Mouse (Mus musculus) midbrain, postnatal 0 days (tissue): ENCODE measurements at regions not wholly inside any gene's neighbourhood (a gene's known extent, or its start where the extent isn't known, plus 50 kb on each side); places are given as distances from the start of the nearest gene placed in this dataset.

Source experiments
- ATAC-seq: fragments of 200-750 bp; cut with Nextera tagmentation; 2 replicates; pipeline ENCODE4 v1.8.0; 2017; ENCODE audit warnings: moderate number of reproducible peaks, mild to moderate bottlenecking, moderate TSS enrichment, moderate library complexity; ENCODE audit not compliant: low FRiP score
- DNase-seq: peaks from one replicate; pipeline ENCODE4 v3.0.0-alpha.2; 2015; ENCODE audit warnings: low spot score
- H3K27ac ChIP-seq: fragments of 300-500 bp; sonication (generic); 2 replicates; pipeline ENCODE4 v1.5.1; 2014; ENCODE audit warnings: low read depth, mild to moderate bottlenecking, low read length, mixed read lengths
- H3K27me3 ChIP-seq: fragments of 300-500 bp; sonication (generic); 2 replicates; pipeline ENCODE4 v1.6.1; 2014; ENCODE audit warnings: low read length, control low read depth, mixed read lengths; ENCODE audit not compliant: insufficient read depth
- H3K36me3 ChIP-seq: fragments of 300-500 bp; sonication (generic); 2 replicates; pipeline ENCODE4 v1.6.1; 2014; ENCODE audit warnings: low read length, control low read depth, mixed read lengths; ENCODE audit not compliant: insufficient read depth
- H3K4me1 ChIP-seq: fragments of 300-500 bp; sonication (generic); 2 replicates; pipeline ENCODE4 v1.6.1; 2014; ENCODE audit warnings: mild to moderate bottlenecking, control low read depth, antibody characterized with exemption, low read length, mixed read lengths; ENCODE audit not compliant: insufficient read depth
- H3K4me2 ChIP-seq: fragments of 300-500 bp; sonication (generic); 2 replicates; pipeline ENCODE4 v1.6.1; 2014; ENCODE audit warnings: low read depth, mild to moderate bottlenecking, low read length, mixed read lengths; ENCODE audit not compliant: poor library complexity, severe bottlenecking
- H3K4me3 ChIP-seq: fragments of 300-500 bp; sonication (generic); 2 replicates; pipeline ENCODE4 v1.5.1; 2014; ENCODE audit warnings: low read depth, mild to moderate bottlenecking, low read length, moderate library complexity
- H3K9ac ChIP-seq: fragments of 300-500 bp; sonication (generic); replicated peaks from 2 replicates; pipeline ENCODE4 v1.6.1; 2014; ENCODE audit warnings: mild to moderate bottlenecking, low read length, moderate library complexity, mixed read lengths; ENCODE audit not compliant: poor library complexity, severe bottlenecking
- H3K9me3 ChIP-seq: fragments of 300-500 bp; sonication (generic); 2 replicates; pipeline ENCODE4 v1.6.1; 2016; ENCODE audit warnings: low read length, control low read depth
- CTCF ChIP-seq: IDR thresholded peaks from 2 replicates; pipeline ENCODE4 v1.5.1; 2016; ENCODE audit warnings: antibody characterized with exemption, mild to moderate bottlenecking
- WGBS: fragments of 180-500 bp; shearing (Covaris S2); extraction: QIAGEN DNeasy Blood & Tissue Kit; methylation state at CpG from one replicate; pipeline ENCODE4 v1.1.7; 2014; 5-methylcytosine and 5-hydroxymethylcytosine counted together

GRCm38 (mm10) chr7:133328717-133329116 is 204.6 kb upstream of the Ctbp2 start:
- no peak for TF ChIP-seq CTCF
- Histone ChIP-seq H3K9ac (no peak overlapping the region), H3K4me1 (no peaks in the 10 kb centered on the region), H3K4me2 (no peak overlapping the region), H3K27ac (no peak overlapping the region), H3K4me3 (no peak overlapping the region), H3K36me3 (no peaks in the 10 kb centered on the region), H3K9me3 (no peaks in the 10 kb centered on the region), H3K27me3 (no peaks in the 10 kb centered on the region)
- no peak for DNase-seq
- WGBS: 74% methylated on average over 3 of the region's 3 CpGs
- no peak for ATAC-seq

- Histone ChIP-seq H3K9ac (no peak overlapping the region), H3K4me1 (no peaks in the 10 kb centered on the region), H3K9me3 (no peaks in the 10 kb centered on the region), H3K4me2 (no peak overlapping the region), H3K27me3 (no peaks in the 10 kb centered on the region), H3K36me3 (no peaks in the 10 kb centered on the region), H3K27ac (no peak overlapping the region), H3K4me3 (no peak overlapping the region)
- DNase-seq: no peak
- TF ChIP-seq CTCF: no peak
- ATAC-seq: no peak
- 84% methylated on average over 7 of the region's 7 CpGs for WGBS
These were observed 201.5 kb upstream of the Ctbp2 start for GRCm38 (mm10) chr7:133325548-133326190.

- WGBS: 89% methylated on average over 3 of the region's 3 CpGs
- no peak overlapping the region for H3K27ac ChIP-seq
- no peaks in the 10 kb centered on the region for H3K36me3 ChIP-seq
- no peak overlapping the region for H3K9ac ChIP-seq
- H3K4me3 ChIP-seq: no peak overlapping the region
- H3K4me2 ChIP-seq: no peak overlapping the region
- DNase-seq (no peak), ATAC-seq (no peak)
- no peaks in the 10 kb centered on the region for H3K9me3 ChIP-seq
- H3K27me3 ChIP-seq: no peaks in the 10 kb centered on the region
- TF ChIP-seq CTCF: peak; percentile 15; the same call in 1 of the 2 replicates
- H3K4me1 ChIP-seq: no peaks in the 10 kb centered on the region
These were observed 199.8 kb upstream of the Ctbp2 start for GRCm38 (mm10) chr7:133323955-133324354.

GRCm38 (mm10) chr7:133317511-133317910 is 193.4 kb upstream of the Ctbp2 start:
- no peaks in the 10 kb centered on the region; the same call in 1 of the 2 replicates for H3K27me3 ChIP-seq
- no peak for TF ChIP-seq CTCF
- ATAC-seq: no peak

GRCm38 (mm10) chr7:133316701-133317475 is 192.7 kb upstream of the Ctbp2 start:
- no peak overlapping the region for H3K4me3 ChIP-seq
- no peaks in the 10 kb centered on the region; the same call in 1 of the 2 replicates for H3K27me3 ChIP-seq
- H3K4me1 ChIP-seq: no peaks in the 10 kb centered on the region
- DNase-seq: peak; percentile 32
- H3K9me3 ChIP-seq: no peaks in the 10 kb centered on the region
- no peaks in the 10 kb centered on the region for H3K36me3 ChIP-seq
- no peak for TF ChIP-seq CTCF
- no peak overlapping the region for H3K27ac ChIP-seq
- no peak for ATAC-seq
- H3K4me2 ChIP-seq: no peak overlapping the region
- no peak overlapping the region for H3K9ac ChIP-seq
- 58% methylated on average over 9 of the region's 9 CpGs for WGBS

More at GRCm38 (mm10) chr7:133317511-133317910, 193.4 kb upstream of the Ctbp2 start:
- no peak for DNase-seq
- H3K4me2 ChIP-seq: no peak overlapping the region
- H3K36me3 ChIP-seq: no peaks in the 10 kb centered on the region
- H3K27ac ChIP-seq: no peak overlapping the region
- no peaks in the 10 kb centered on the region for H3K4me1 ChIP-seq
- no peaks in the 10 kb centered on the region for H3K9me3 ChIP-seq
- H3K4me3 ChIP-seq: no peak overlapping the region
- no peak overlapping the region for H3K9ac ChIP-seq
